Mouse (Mus musculus) myocyte (in vitro differentiated cells): ENCODE measurements around the gene Crybg2. TPM values are rescaled to one million over a fixed set of nuclear protein-coding genes. Genes with fewer than 3 reads are reported as not detected.

ENCODE experiments used
- H3K27me3 ChIP-seq: one replicate; pipeline ENCODE4 v1.6.1; 2011; ENCODE audit not compliant: control insufficient read depth, insufficient read depth, insufficient read length
- H3K36me3 ChIP-seq: one replicate; pipeline ENCODE4 v1.6.1; 2011; ENCODE audit not compliant: control insufficient read depth, insufficient read depth
- H3K4me2 ChIP-seq: one replicate; pipeline ENCODE4 v1.6.1; 2011; ENCODE audit warnings: low read depth, control low read depth
- H3K4me3 ChIP-seq: one replicate; pipeline ENCODE4 v1.5.1; 2011; ENCODE audit warnings: mild to moderate bottlenecking, control low read depth, moderate library complexity
- H3K79me2 ChIP-seq: one replicate; pipeline ENCODE4 v1.6.1; 2011; ENCODE audit not compliant: control insufficient read depth, insufficient read depth
- H3ac ChIP-seq: one replicate; pipeline ENCODE4 v1.6.1; 2011; ENCODE audit not compliant: control insufficient read depth, insufficient read length
- CEBPB ChIP-seq: IDR thresholded peaks from 2 replicates; pipeline ENCODE4 v1.6.1; 2011; ENCODE audit warnings: mild to moderate bottlenecking, moderate library complexity; ENCODE audit not compliant: poor library complexity, insufficient read depth, severe bottlenecking
- E2F4 ChIP-seq: IDR thresholded peaks from one replicate; pipeline ENCODE4 v1.6.1; 2011; ENCODE audit warnings: mild to moderate bottlenecking, control low read depth, moderate library complexity; ENCODE audit not compliant: insufficient read depth
- MAX ChIP-seq: IDR thresholded peaks from one replicate; pipeline ENCODE4 v1.6.1; 2011; ENCODE audit warnings: low read depth, mild to moderate bottlenecking, control low read depth
- MYOD1 ChIP-seq, 3 experiments: IDR thresholded peaks; one replicate each; pipeline ENCODE4 v1.6.1; 2011; ENCODE audit warnings: control low read depth in 2 of 3, low read depth in 2 of 3, mild to moderate bottlenecking in 2 of 3, moderate library complexity in 1 of 3; ENCODE audit not compliant: insufficient read length in 2 of 3, control insufficient read depth in 1 of 3
- MYOG ChIP-seq, 3 experiments: IDR thresholded peaks; one replicate each; pipeline ENCODE4 v1.6.1; 2011; ENCODE audit warnings: control low read depth in 2 of 3, low read depth in 2 of 3, mild to moderate bottlenecking in 2 of 3; ENCODE audit not compliant: insufficient read length in 2 of 3, control insufficient read depth in 1 of 3, insufficient read depth in 1 of 3
- POLR2A ChIP-seq: IDR thresholded peaks from one replicate; pipeline ENCODE4 v1.6.1; 2011; ENCODE audit warnings: low read depth, mild to moderate bottlenecking, control low read depth, moderate library complexity; ENCODE audit not compliant: insufficient read length
- POLR2AphosphoS2 ChIP-seq: IDR thresholded peaks from one replicate; pipeline ENCODE4 v1.6.1; 2011; ENCODE audit warnings: low read depth, control low read depth; ENCODE audit not compliant: insufficient read length
- REST ChIP-seq: IDR thresholded peaks from one replicate; pipeline ENCODE4 v1.6.1; 2011; ENCODE audit warnings: mild to moderate bottlenecking, control low read depth, moderate library complexity; ENCODE audit not compliant: insufficient read depth, insufficient read length
- SRF ChIP-seq: IDR thresholded peaks from one replicate; pipeline ENCODE4 v1.6.1; 2011; ENCODE audit warnings: low read depth; ENCODE audit not compliant: control insufficient read depth, insufficient read length
- TCF12 ChIP-seq: IDR thresholded peaks from one replicate; pipeline ENCODE4 v1.6.1; 2011; ENCODE audit warnings: mild to moderate bottlenecking, control low read depth; ENCODE audit not compliant: poor library complexity, insufficient read depth, severe bottlenecking
- TCF3 ChIP-seq: IDR thresholded peaks from one replicate; pipeline ENCODE4 v1.6.1; 2011; ENCODE audit warnings: low read depth, control low read depth; ENCODE audit not compliant: insufficient read length
- USF1 ChIP-seq: IDR thresholded peaks from one replicate; pipeline ENCODE4 v1.6.1; 2011; ENCODE audit warnings: low read depth, mild to moderate bottlenecking, control low read depth, moderate library complexity
- polyA plus RNA-seq: library from polyadenylated mRNA; unstranded; fragments of >200 nt; fragmentation: generic; extraction: Trizol; gene quantifications from one replicate; pipeline ENCODE4 v1.2.1, GENCODE M21; 2012; ENCODE audit warnings: missing spikeins

Crybg2 gene
- polyA plus RNA-seq, 1 experiment: 0.58 TPM

GRCm38 (mm10) chr4:134117012-134117411 is 56.4 kb downstream of the Crybg2 start:
- H3K4me3 ChIP-seq: no peak overlapping the region
- TF ChIP-seq MYOD1 (IDR thresholded peaks at IDR 0.05; ENCODE audit: control insufficient read depth in 1 of 3, insufficient read length in 2 of 3, low read depth in 2 of 3) (no peak), TCF3 (no peak), TCF12 (no peak), REST (no peak), USF1 (no peak), POLR2AphosphoS2 (no peak)
- no peak overlapping the region for H3ac ChIP-seq
- H3K27me3 ChIP-seq: no peaks in the 10 kb centered on the region
- no peaks in the 10 kb centered on the region for H3K36me3 ChIP-seq
- H3K4me2 ChIP-seq: no peak overlapping the region
- no peaks in the 10 kb centered on the region for H3K79me2 ChIP-seq

DNA sequence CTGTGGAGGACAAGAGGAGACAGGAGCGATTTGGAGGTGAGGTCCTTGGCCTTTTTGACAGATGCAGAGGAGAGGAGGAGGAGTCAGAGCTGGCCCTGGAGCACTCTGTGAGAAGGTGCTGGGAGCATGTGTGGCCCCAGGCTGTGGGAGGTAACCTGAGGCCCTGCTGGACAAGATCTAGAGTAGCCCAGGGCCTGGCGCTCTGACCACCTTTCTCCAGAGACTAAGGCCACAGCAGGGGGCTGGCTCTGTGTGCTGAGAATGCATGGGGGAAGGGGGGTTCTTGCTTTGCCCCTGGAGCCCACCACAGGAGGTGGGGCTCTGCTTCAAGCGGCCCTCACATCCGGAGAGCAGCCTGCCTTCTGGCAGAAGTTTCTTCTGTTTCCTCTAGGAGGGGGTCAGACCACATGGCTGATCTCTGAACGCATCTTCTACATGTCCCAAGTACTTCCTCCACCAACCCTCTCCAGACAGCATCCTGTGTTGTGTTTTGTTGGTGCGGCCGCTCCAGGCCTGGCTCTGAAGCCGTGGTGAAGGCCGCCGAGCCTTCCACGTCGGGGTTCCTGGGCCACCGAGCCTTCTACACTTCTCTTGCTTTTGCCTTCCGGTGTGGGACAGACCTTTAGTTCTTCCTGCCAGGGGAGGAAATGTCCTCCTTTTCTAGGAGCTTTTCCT is 57.6 kb downstream of the Crybg2 start:
- Histone ChIP-seq H3K4me3 (no peak overlapping the region), H3K36me3 (no peaks in the 10 kb centered on the region), H3K27me3 (no peaks in the 10 kb centered on the region), H3ac (no peak overlapping the region), H3K4me2 (no peak overlapping the region), H3K79me2 (no peaks in the 10 kb centered on the region)
- TF ChIP-seq TCF3 (no peak), E2F4 (no peak), USF1 (no peak), TCF12 (no peak), MYOG (IDR thresholded peaks at IDR 0.05; ENCODE audit: control insufficient read depth in 1 of 3, insufficient read depth in 1 of 3, insufficient read length in 2 of 3, low read depth in 2 of 3) (no peak), CEBPB (no peak), SRF (no peak), REST (no peak), MYOD1 (IDR thresholded peaks at IDR 0.05; ENCODE audit: control insufficient read depth in 1 of 3, insufficient read length in 2 of 3, low read depth in 2 of 3) (no peak), POLR2AphosphoS2 (no peak), MAX (no peak), POLR2A (no peak)

DNA sequence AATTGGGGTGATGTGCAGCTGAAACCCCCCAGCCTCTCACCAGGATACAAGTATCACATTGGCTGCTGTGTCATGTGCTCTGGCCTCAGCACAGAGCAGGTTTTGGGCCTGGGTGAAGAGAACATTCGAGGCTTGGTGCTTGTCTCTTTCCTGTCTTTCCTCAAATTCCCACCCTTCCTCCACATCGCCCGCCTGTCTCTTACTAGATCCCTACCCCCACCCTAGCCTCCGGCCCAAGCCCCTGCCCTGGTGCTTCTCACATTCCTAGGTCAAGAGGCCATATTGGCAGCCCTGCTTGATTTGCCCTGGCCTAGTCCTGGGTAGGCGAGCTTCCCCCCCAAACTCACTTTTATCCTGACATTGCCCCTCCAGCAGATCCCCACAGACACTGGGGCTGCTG is 58.4 kb downstream of the Crybg2 start:
- no peaks in the 10 kb centered on the region for H3K27me3 ChIP-seq
- no peaks in the 10 kb centered on the region for H3K79me2 ChIP-seq
- no peak for TF ChIP-seq MAX
- no peak for TF ChIP-seq POLR2A
- TF ChIP-seq CEBPB: no peak
- no peak for TF ChIP-seq REST
- no peak for TF ChIP-seq SRF
- TF ChIP-seq E2F4: no peak
- TF ChIP-seq TCF3: no peak
- TF ChIP-seq TCF12: no peak
- TF ChIP-seq USF1: no peak
- no peak for TF ChIP-seq MYOD1 (IDR thresholded peaks at IDR 0.05; ENCODE audit: control insufficient read depth in 1 of 3, insufficient read length in 2 of 3, low read depth in 2 of 3)
- TF ChIP-seq MYOG (IDR thresholded peaks at IDR 0.05; ENCODE audit: control insufficient read depth in 1 of 3, insufficient read depth in 1 of 3, insufficient read length in 2 of 3, low read depth in 2 of 3): no peak
- TF ChIP-seq POLR2AphosphoS2: no peak

GRCm38 (mm10) chr4:134119644-134120043 is 59.0 kb downstream of the Crybg2 start:
- Histone ChIP-seq H3K36me3 (no peaks in the 10 kb centered on the region), H3K4me2 (no peak overlapping the region), H3K27me3 (no peaks in the 10 kb centered on the region), H3K79me2 (no peaks in the 10 kb centered on the region), H3K4me3 (no peak overlapping the region), H3ac (no peak overlapping the region)
- no peak for TF ChIP-seq E2F4

More for the DNA sequence above, 58.4 kb downstream of the Crybg2 start:
- no peak overlapping the region for H3ac ChIP-seq
- no peak overlapping the region for H3K4me3 ChIP-seq
- H3K36me3 ChIP-seq: no peaks in the 10 kb centered on the region
- no peak overlapping the region for H3K4me2 ChIP-seq

DNA sequence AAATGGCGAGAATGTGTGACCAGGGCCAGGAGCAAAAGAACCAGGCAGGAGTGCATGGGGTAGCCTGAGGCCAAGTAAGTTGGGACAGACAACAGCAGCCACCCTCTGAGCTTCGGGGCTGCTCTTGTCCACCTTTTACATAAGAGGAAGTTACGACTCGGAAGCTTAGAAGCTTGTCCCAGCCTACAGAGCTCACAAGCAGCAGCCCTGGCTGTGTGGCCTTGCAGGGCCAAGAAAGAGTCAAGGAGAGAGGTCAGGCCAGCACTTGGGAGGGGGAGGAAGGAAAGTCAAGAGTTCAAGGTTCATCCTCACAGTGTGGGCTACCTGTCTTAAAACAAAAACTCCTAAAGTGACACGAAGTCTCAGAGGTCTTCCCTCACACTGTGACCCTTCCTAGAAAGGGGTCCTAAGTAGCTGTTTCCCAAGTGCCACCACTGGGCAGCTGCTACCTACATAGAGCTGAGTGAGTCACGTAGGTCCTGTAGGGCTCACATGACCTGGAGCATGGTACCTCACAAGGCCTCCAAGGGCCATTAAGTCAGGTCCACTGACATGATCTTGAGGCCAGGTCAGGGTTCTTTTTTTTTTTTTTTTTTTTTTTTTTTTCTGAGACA is 59.7 kb downstream of the Crybg2 start:
- Histone ChIP-seq H3K27me3 (no peaks in the 10 kb centered on the region), H3ac (no peak overlapping the region), H3K36me3 (no peaks in the 10 kb centered on the region), H3K4me3 (no peak overlapping the region), H3K79me2 (no peaks in the 10 kb centered on the region), H3K4me2 (no peak overlapping the region)
- TF ChIP-seq MAX: no peak
